Mouse (Mus musculus) adrenal gland, adult 8-10 months (tissue): ENCODE data around the gene Trip13. TPM values are rescaled to one million over a fixed set of nuclear protein-coding genes. Genes with fewer than 3 reads are reported as not detected.

Experiments
- DNase-seq: peaks from one replicate; pipeline ENCODE4 v3.0.0; 2022
- microRNA-seq, 2 experiments: library from miRNA; unstranded; fragments of <30 nt; microRNA quantifications; one replicate each; pipeline ENCODE4 v1.2.0; 2022
- total RNA-seq, 4 experiments: library from RNA; stranded (reverse); gene quantifications; 2 replicates each; pipeline ENCODE4 v1.2.4; 2022

The Trip13 gene
- total RNA-seq, 4 experiments from 2014 or later = 0.87 to 1.6 (median 1.2) TPM

DNA sequence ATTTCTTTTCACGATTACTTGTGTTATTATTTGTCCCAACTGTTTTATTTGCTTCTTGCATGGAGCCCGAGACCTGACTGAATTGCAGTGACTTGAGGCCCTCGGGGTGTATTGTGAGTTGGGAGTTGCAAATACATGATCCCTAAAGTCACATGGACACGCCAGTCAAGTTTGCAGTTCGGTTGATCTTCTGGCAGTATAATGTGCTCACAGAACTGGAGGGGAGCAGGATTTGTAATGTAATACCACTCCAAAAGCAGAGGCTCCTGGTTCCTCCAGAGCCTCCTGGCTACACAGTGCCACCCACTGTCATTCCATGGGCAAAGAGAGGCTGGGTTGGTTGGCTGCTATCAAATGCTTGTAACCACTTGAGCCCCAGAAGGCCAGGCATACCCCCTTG, 51.0 kb downstream of the Trip13 start:
- DNase-seq = no peak

- DNase-seq = no peak
Measured at GRCm38 (mm10) chr13:73886066-73886465, 51.5 kb downstream of the Trip13 start.

- no peak for DNase-seq
Measured at GRCm38 (mm10) chr13:73885656-73886055, 51.9 kb downstream of the Trip13 start.

GRCm38 (mm10) chr13:73881347-73881746, 56.2 kb downstream of the Trip13 start:
- DNase-seq = no peak

DNA sequence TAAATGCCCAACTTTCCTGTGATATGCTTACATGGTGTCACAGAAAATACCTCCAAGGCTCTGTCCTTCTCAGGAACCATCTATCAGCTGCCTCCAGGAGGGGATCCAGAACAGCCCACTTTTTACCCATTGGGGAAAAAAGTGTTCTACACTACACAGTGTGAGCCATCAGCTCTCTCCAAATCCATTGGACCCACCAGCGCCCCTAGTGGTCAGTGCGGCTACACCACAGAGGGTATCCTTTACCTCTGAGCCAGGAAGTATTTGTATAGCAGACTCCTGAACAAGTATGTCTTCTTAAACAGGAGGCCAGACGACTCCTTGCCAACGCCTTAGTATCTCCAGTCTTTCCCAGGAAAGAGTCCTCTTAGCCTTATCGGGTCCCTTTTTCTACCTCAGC, 57.8 kb downstream of the Trip13 start:
- no peak for DNase-seq

GRCm38 (mm10) chr13:73872159-73872558, 65.4 kb downstream of the Trip13 start:
- DNase-seq = no peak

Small RNA genes within 50 kb of the gene (microRNA-seq; reads per million reads assigned to microRNA genes)
- 0 reads per million in 2 experiments for gene Gm25197

Other genes with a start within 250 kb of the Trip13 start
- under 1 TPM in 3 of 4 experiments, not detected in 1; 0.09 to 0.70 (median 0.35) TPM for gene Slc6a19, start 232.9 kb downstream of the Trip13 start, total RNA-seq
- gene Slc12a7, start 204.7 kb downstream of the Trip13 start, total RNA-seq = 10 to 100 TPM; 42.4 to 95.1 (median 62.1) TPM
- 1 to 10 TPM; 2.5 to 3.7 (median 2.7) TPM for gene Nkd2, start 90.2 kb downstream of the Trip13 start, total RNA-seq
- gene Brd9, start within 50 bp of the Trip13 start, total RNA-seq = 10 to 100 TPM; 29.7 to 53.5 (median 41.0) TPM
- gene Zdhhc11, start 26.1 kb upstream of the Trip13 start, total RNA-seq = not detected
- gene Tppp, start 71.6 kb upstream of the Trip13 start, total RNA-seq = 10 to 100 TPM in 3 of 4 experiments, 1 to 10 TPM in 1; 8.2 to 16.4 (median 14.6) TPM
- 10 to 100 TPM in 1 of 4 experiments, 1 to 10 TPM in 3; 3.9 to 11.5 (median 7.5) TPM for gene Cep72, start 124.5 kb upstream of the Trip13 start, total RNA-seq
- gene Slc9a3, start 183.7 kb upstream of the Trip13 start, total RNA-seq = 1 to 10 TPM in 1 of 4 experiments, under 1 TPM in 3; 0.40 to 1.1 (median 0.56) TPM